Mouse (Mus musculus) hindlimb bud, embryonic 11.5 days (tissue): Measurements from ENCODE around the gene Nsmce4a.
"Not testable (repeated sequence)": the region's sequence is repeated elsewhere in the genome, so short reads cannot be mapped to it uniquely, and the experiment has no call there.

ENCODE experiments used
- DNase-seq: peaks from one replicate; pipeline ENCODE4 v3.0.0-alpha.2; 2012; ENCODE audit warnings: low read depth, low spot score; ENCODE audit errors: extremely low spot score

The Nsmce4a gene

DNA sequence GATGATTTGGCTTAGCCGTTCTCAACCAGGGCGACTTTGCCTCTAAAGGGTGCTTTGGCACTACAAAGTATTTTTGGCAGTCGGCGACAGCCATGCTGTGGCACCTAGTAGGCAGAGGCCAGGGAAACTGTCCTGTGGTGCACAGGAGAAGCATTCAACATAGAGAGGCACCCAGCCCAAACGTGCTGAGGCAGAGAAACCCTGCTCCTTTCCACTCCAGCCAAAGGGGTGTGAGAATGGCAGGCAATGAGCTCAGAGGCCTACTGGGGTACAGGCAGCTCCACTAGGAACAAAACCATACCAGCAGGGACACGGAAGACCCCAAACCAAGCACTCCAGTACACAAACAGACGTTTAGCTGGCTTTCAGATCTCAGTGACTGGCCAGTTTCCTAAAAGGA lies 32.7 kb downstream of the Nsmce4a start:
- no peak for DNase-seq

- no peak for DNase-seq
Measured at GRCm38 (mm10) chr7:130537068-130537467, 35.9 kb downstream of the Nsmce4a start.

GRCm38 (mm10) chr7:130535174-130535573 lies 37.7 kb downstream of the Nsmce4a start:
- no peak for DNase-seq

- peak; percentile 76 for DNase-seq
Measured at GRCm38 (mm10) chr7:130533316-130534260, 39.3 kb downstream of the Nsmce4a start.

DNA sequence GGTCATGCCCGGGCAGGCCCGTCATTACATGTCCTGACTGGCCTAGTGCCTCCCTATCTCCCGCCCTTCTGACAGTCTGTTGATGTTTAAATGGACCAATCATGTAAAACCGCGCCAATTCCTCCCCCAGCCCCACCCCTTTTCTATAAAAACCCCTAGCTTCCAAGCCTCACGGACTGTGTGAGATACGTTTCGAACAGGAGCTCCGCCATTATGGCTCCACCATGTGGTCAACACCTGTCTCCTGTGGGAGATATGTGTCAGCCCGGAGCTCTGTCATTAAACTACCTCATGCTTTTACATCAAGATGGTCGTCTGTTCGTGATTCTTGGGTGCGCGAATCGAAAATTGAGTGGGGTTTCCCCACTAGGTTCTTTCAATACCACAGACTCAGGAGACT lies 41.8 kb downstream of the Nsmce4a start:
- DNase-seq = not testable (repeated sequence)

DNA sequence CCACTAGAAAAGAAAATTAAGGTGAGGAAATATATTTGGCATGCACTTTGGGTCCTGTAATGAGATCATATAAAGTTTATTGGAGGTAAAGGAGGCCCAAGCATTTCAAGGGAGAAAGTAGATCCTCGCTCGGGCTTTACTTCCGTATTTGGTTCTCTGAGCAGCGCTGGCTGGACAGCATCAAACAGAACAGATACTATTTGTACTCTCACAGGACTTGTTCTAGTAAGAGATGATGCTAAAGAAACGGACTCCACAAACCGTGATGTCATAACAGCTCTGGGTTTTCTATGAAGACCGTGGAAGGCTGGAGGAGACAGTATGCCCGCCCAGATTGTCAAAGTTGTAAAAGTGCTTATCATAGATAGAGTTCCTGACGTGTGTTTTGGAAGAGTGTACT lies 45.6 kb downstream of the Nsmce4a start:
- DNase-seq = no peak

DNA sequence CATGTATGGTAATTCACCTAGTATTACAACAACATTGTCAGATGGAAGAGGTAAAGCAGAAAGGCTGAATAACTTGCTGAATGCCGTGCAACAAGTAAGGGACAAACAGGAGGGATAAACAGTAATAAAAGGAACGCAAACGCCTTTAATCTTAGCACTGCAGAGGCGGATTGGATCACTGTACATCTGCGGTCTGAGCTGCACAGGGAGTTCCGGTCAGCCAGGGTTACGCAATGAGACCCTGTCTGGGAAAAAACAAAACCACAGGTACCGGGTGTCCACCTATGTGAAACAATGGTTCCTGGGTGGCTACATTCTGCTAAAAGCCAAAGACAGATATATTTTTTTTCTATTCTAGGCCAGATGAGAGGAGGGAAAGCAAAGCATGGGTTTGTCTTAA lies 49.5 kb downstream of the Nsmce4a start:
- DNase-seq = no peak

DNA sequence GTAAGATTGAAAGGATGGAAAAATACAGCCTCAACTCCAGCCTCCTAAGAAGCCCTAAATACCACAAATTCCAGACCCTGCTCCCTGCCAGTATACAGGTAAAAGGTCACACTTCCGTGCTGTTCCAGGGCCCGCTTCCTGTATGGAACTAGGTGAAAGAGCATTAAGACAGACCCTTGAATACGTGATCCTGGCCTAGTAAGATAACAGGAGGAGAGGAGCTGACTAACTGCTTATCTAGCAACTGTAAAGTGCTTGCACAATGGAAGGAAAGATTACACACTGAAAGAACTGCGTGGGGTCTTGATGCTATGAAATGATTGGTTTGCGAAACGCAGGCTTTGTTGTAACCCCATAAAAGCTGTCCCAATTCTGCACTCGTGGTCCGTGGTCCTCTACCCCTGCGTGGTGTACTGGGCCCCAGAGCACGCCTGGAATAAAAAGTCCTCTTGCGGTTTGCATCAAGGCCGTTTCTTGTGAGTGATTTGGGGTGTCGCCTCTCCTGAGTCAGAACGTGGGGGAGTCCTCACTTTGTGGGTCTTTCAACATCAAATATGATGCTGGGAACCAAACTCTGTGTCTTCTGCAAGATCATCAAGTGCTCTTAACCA lies 52.0 kb downstream of the Nsmce4a start:
- DNase-seq = no peak

- DNase-seq = no peak
Measured at GRCm38 (mm10) chr7:130520049-130520425, 52.9 kb downstream of the Nsmce4a start, which contains the start of gene Ate1. Gene Ate1, minus strand, starts transcription at chr7:130520369.

GRCm38 (mm10) chr7:130519096-130520048 lies 53.5 kb downstream of the Nsmce4a start:
- peak; percentile 84 for DNase-seq

GRCm38 (mm10) chr7:130518213-130519095 lies 54.5 kb downstream of the Nsmce4a start:
- no peak for DNase-seq

- DNase-seq = no peak
Measured at GRCm38 (mm10) chr7:130510243-130510642, 62.7 kb downstream of the Nsmce4a start.

DNA sequence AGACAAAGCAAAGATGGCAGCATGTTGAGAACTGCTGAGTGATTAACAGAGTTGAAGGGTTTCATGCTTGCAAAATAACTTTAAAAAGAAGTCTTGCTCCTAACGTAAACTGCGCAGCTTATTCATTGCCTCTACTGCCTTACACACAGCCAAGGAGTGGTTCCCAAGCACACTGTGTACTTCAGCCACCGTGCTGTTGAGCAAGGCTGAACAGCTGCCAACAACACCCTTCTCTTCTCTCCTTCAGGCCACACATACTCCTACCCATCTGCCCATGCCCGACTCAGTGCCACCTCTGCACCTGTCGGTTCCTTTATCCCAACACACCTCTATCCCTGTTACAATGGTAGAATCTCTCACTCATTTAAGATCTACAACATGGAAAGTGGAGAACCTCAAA lies 69.9 kb downstream of the Nsmce4a start:
- DNase-seq = no peak

DNA sequence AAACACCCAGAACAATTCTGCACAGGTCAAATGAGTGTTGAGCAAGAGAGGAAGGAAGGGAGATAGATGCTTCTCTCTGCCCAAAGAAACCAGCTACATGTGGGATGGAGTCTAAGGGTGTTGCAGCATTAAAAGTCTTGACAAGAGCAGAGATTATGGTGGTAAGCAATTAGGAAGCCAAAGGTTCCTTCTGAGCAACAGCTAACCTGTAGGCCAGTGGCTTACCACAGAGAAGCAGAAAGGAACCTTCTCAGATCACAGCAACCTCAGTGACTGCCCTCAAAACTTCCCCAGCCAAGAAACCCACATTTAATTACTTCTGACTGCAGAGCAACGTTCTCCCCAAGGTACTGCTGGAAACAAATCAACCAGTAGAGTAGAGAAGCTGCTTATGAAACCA lies 71.4 kb downstream of the Nsmce4a start:
- DNase-seq = no peak

DNA sequence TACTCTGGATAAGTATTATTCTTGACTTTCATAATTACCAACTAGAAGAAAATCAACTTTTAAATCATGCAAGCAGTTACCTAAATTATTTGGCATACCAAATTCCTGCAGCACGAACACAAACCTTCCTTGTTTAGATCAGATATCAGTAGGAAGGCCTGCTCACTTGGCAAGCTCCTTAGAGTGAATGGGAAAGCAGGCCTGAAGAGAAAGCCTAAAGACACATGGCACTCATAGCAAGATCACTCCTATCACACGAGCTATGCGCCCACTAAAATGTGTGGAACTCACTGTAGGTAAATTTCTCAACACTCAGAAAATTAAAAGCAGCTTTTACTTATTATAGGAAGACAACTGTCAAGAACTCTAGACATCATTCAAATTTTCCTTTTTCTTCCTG lies 79.6 kb downstream of the Nsmce4a start:
- no peak for DNase-seq

DNA sequence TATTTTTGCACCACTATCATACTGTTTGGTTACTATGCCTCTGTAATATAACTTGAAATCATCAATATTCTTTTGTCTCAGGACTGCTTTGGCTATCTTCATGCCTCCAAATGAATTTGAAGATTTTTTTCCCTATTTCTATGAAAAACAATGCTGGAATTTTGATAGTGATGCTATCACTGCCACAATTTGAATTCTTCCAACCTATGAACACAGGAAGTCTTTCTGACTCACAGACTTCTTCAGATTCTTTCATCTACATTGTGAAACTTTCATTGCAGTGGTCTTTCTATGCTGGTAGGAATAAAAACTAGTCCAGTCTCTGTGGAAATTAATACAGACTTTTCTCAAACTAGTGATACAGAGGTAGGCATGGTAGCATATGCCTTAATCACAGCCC lies 80.9 kb downstream of the Nsmce4a start:
- DNase-seq = no peak
